Comparison of ENCODE assay signal across 8 mouse cellular contexts in the genomic region with DNA sequence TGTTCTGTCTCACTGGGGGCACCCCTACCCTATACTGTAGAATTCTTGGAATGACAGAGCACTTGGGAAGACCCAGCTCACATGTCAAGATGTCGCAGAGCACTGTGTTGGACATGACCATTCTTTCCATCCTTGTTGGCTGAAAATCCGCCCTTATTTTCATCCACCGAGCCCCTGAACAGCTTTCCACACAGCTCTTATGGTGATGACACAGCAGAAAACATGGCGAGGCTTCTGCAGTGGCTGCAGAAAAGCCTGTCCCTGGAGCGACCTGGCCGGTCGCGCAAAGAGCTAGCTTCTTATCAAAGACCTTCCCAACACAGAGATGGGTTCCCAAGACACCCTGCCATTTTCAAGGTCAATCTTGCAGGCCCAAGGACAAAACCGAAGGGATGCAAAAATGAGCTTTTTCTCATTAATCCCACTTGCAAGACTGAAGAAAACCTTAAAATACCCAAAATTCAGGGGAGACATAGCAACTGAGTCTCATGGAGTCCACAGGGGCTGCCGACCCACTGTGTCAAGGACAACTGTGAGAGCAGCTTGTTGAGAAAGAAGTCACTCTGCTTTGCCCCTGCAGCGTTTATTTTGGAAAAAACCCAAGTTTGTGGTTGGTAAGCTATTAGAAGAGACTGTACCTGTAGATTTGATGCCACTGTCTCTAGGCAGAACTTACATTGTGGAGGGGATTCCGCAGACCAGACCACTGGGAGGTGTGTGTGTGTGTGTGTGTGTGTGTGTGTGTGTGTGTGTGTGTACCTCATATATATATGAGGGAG. TPM values are rescaled to one million over a fixed set of nuclear protein-coding genes. Genes with fewer than 3 reads are reported as not detected.
DNase-seq lines count a peak whose midpoint lies in the region; ATAC-seq lines count a peak whose summit lies in the region.

No protein-coding gene starts in this region.

- no peak for ATAC-seq in limb, embryonic 12.5 days (ENCODE audit: insufficient number of reproducible peaks, insufficient read depth, low FRiP score, low TSS enrichment, low read depth)
- ATAC-seq in stomach, embryonic 14.5 days (ENCODE audit: insufficient number of reproducible peaks, insufficient read depth, low FRiP score, low read depth): no peak

- no peak overlapping the region for H3K27ac ChIP-seq in limb, embryonic 12.5 days
- H3K27ac ChIP-seq in stomach, embryonic 14.5 days (ENCODE audit: low read length): peak overlapping the region; percentile 71; the same call in 1 of the 2 replicates

- H3K4me3 ChIP-seq in limb, embryonic 12.5 days (replicated peaks): peak overlapping the region; percentile 62; the same call in 1 of the 2 replicates
- peak overlapping the region; percentile 66 for H3K4me3 ChIP-seq in stomach, embryonic 14.5 days (ENCODE audit: low read depth, low read length)

- peaks cover 70% of the 10 kb centered on the region for H3K27me3 ChIP-seq in limb, embryonic 12.5 days
- 0 out of 2 replicates have a peak, but pooled peaks cover 9% of the 10 kb centered on the region for H3K27me3 ChIP-seq in stomach, embryonic 14.5 days (ENCODE audit: control insufficient read depth, insufficient read depth, low read length)

- peaks cover 32% of the 10 kb centered on the region for H3K4me1 ChIP-seq in limb, embryonic 12.5 days (replicated peaks)
- peaks cover 9% of the 10 kb centered on the region; the same call in 1 of the 2 replicates for H3K4me1 ChIP-seq in stomach, embryonic 14.5 days (ENCODE audit: control insufficient read depth, insufficient read depth, low read length)

- no peak overlapping the region for H3K4me2 ChIP-seq in limb, embryonic 12.5 days
- peak overlapping the region; percentile 72 for H3K4me2 ChIP-seq in stomach, embryonic 14.5 days (replicated peaks; ENCODE audit: low read depth, low read length)

- H3K9me3 ChIP-seq in limb, embryonic 12.5 days: no peaks in the 10 kb centered on the region
- no peaks in the 10 kb centered on the region for H3K9me3 ChIP-seq in stomach, embryonic 14.5 days (ENCODE audit: control insufficient read depth, low read depth, low read length)

- WGBS in limb, embryonic 12.5 days: 59% methylated on average over 12 of the region's 12 CpGs
- WGBS in stomach, embryonic 14.5 days: 56% methylated on average over 12 of the region's 12 CpGs

- H3K9ac ChIP-seq in limb, embryonic 12.5 days (replicated peaks): no peak overlapping the region
- no peak overlapping the region for H3K9ac ChIP-seq in stomach, embryonic 14.5 days (replicated peaks; ENCODE audit: low read depth, low read length)

- H3K36me3 ChIP-seq in limb, embryonic 12.5 days: no peaks in the 10 kb centered on the region
- H3K36me3 ChIP-seq in stomach, embryonic 14.5 days (ENCODE audit: control insufficient read depth, insufficient read depth, low read length): no peaks in the 10 kb centered on the region

- peak; percentile 38 for DNase-seq in adrenal gland, adult 2 months
- no peak for DNase-seq in adrenal gland, postnatal 14 days
- peak; percentile 18 for DNase-seq in retina, postnatal 1 day
- DNase-seq in retina, embryonic 14.5 days (ENCODE audit: low spot score): no peak
- no peak for DNase-seq in B cell, adult 2 months
- DNase-seq in ovary, postnatal 10 days (ENCODE audit: low spot score): no peak

RNA-seq across cellular contexts. Expression of a gene that starts 1.2 kb away (rescaled TPM):
- total RNA-seq in adrenal gland, adult 2 months (2021): 10 to 100 TPM; 64.2 to 90.6 TPM
- polyA plus RNA-seq in adrenal gland, adult 2 months (2012; rRNA removed): 17.0 and 19.2 TPM in 2 replicates
- total RNA-seq in adrenal gland, postnatal 14 days (2021): 90.2 and 91.6 TPM in 2 replicates
- polyA plus RNA-seq in limb, embryonic 12.5 days (2016; fragmentation: Nextera tagmentation; extraction: Ambion mirVana): 3.3 and 3.6 TPM in 2 replicates
- 76.9 and 93.2 TPM in 2 replicates for polyA plus RNA-seq in stomach, embryonic 14.5 days (2014; fragmentation: Nextera tagmentation; extraction: Ambion mirVana)

Comparison
In these comparisons a context has a peak if more than half of its experiments do, and no peak if none do; other contexts are left out.
1. DNase-seq: peak in adrenal gland, adult 2 months (single experiment) and retina, postnatal 1 day (single experiment); none in adrenal gland, postnatal 14 days (single experiment), retina, embryonic 14.5 days (single experiment), B cell, adult 2 months (0 of 2) and ovary, postnatal 10 days (single experiment).